Mouse (Mus musculus): Measurements from ENCODE around the gene Bdh2. TPM values are rescaled to one million over a fixed set of nuclear protein-coding genes. Genes with fewer than 3 reads are reported as not detected.

Bdh2 gene
- polyA plus RNA-seq, 1 experiment from 2014 or later = 10.3 TPM

GRCm38 (mm10) chr3:135304566-135304965, 23.5 kb downstream of the Bdh2 start:
- H3K4me3 ChIP-seq = no peak overlapping the region
- H3K27me3 ChIP-seq (replicated peaks; ENCODE audit: low read depth, poor library complexity, severe bottlenecking) = peaks cover 20% of the 10 kb centered on the region
- DNase-seq (ENCODE audit: low spot score) = no peak
- peaks cover 35% of the 10 kb centered on the region for H3K4me1 ChIP-seq
- no peaks in the 10 kb centered on the region for H3K36me3 ChIP-seq (replicated peaks)
- H3K9me3 ChIP-seq = no peaks in the 10 kb centered on the region
- WGBS = 17% methylated on average over 9 of the region's 9 CpGs
- H3K27ac ChIP-seq (replicated peaks) = no peak overlapping the region

GRCm38 (mm10) chr3:135307411-135308259, 26.6 kb downstream of the Bdh2 start, which contains the start of gene Slc9b2:
Gene Slc9b2, plus strand, starts transcription at chr3:135307700.
- no peaks in the 10 kb centered on the region for H3K36me3 ChIP-seq (replicated peaks)
- H3K27me3 ChIP-seq (replicated peaks; ENCODE audit: low read depth, poor library complexity, severe bottlenecking) = peaks cover 20% of the 10 kb centered on the region
- H3K27ac ChIP-seq (replicated peaks) = peak within 1 kb of the TSS; percentile 19
- DNase-seq (ENCODE audit: low spot score) = peak; percentile 74
- WGBS = 9% methylated on average over 28 of the region's 28 CpGs
- H3K4me1 ChIP-seq = peaks cover 35% of the 10 kb centered on the region
- H3K4me3 ChIP-seq = peak within 1 kb of the TSS; percentile 53
- no peaks in the 10 kb centered on the region for H3K9me3 ChIP-seq

- Histone ChIP-seq H3K36me3 (replicated peaks) (no peaks in the 10 kb centered on the region), H3K27me3 (replicated peaks; ENCODE audit: low read depth, poor library complexity, severe bottlenecking) (0 out of 2 replicates have a peak, but pooled peaks cover 5% of the 10 kb centered on the region), H3K4me3 (no peak overlapping the region), H3K4me1 (peaks cover 12% of the 10 kb centered on the region), H3K9me3 (no peaks in the 10 kb centered on the region), H3K27ac (replicated peaks) (no peak overlapping the region)
- no peak for DNase-seq (ENCODE audit: low spot score)
- 20% methylated on average over 2 of the region's 2 CpGs for WGBS
Observed at GRCm38 (mm10) chr3:135312916-135313491, 32.0 kb downstream of the Bdh2 start.

- peak; percentile 19 for DNase-seq (ENCODE audit: low spot score)
- WGBS = 80% methylated on average over 2 of the region's 2 CpGs
Observed at GRCm38 (mm10) chr3:135313727-135314126, 32.7 kb downstream of the Bdh2 start.

GRCm38 (mm10) chr3:135314811-135315210, 33.8 kb downstream of the Bdh2 start:
- Histone ChIP-seq H3K27ac (replicated peaks) (no peak overlapping the region), H3K27me3 (replicated peaks; ENCODE audit: low read depth, poor library complexity, severe bottlenecking) (no peaks in the 10 kb centered on the region), H3K36me3 (replicated peaks) (no peaks in the 10 kb centered on the region), H3K9me3 (no peaks in the 10 kb centered on the region), H3K4me3 (no peak overlapping the region), H3K4me1 (peaks cover 10% of the 10 kb centered on the region)
- WGBS = 56% methylated on average over 2 of the region's 2 CpGs
- peak; percentile 37 for DNase-seq (ENCODE audit: low spot score)

More at GRCm38 (mm10) chr3:135313727-135314126, 32.7 kb downstream of the Bdh2 start:
- Histone ChIP-seq H3K27ac (replicated peaks) (no peak overlapping the region), H3K36me3 (replicated peaks) (no peaks in the 10 kb centered on the region), H3K4me1 (peaks cover 10% of the 10 kb centered on the region), H3K9me3 (no peaks in the 10 kb centered on the region), H3K4me3 (no peak overlapping the region), H3K27me3 (replicated peaks; ENCODE audit: low read depth, poor library complexity, severe bottlenecking) (no peaks in the 10 kb centered on the region)

- H3K9me3 ChIP-seq = no peaks in the 10 kb centered on the region
- H3K4me1 ChIP-seq = peaks cover 10% of the 10 kb centered on the region
- 90% methylated on average over 9 of the region's 9 CpGs for WGBS
- no peak overlapping the region for H3K4me3 ChIP-seq
- H3K27me3 ChIP-seq (replicated peaks; ENCODE audit: low read depth, poor library complexity, severe bottlenecking) = no peaks in the 10 kb centered on the region
- no peaks in the 10 kb centered on the region for H3K36me3 ChIP-seq (replicated peaks)
- H3K27ac ChIP-seq (replicated peaks) = no peak overlapping the region
- no peak for DNase-seq (ENCODE audit: low spot score)
Observed at GRCm38 (mm10) chr3:135315720-135316425, 34.9 kb downstream of the Bdh2 start.

- 90% methylated on average over 11 of the region's 11 CpGs for WGBS
- no peak for DNase-seq (ENCODE audit: low spot score)
- H3K4me3 ChIP-seq = no peak overlapping the region
- peaks cover 6% of the 10 kb centered on the region for H3K4me1 ChIP-seq
- H3K27me3 ChIP-seq (replicated peaks; ENCODE audit: low read depth, poor library complexity, severe bottlenecking) = no peaks in the 10 kb centered on the region
- H3K36me3 ChIP-seq (replicated peaks) = no peaks in the 10 kb centered on the region
- no peak overlapping the region for H3K27ac ChIP-seq (replicated peaks)
- H3K9me3 ChIP-seq = no peaks in the 10 kb centered on the region
Observed at GRCm38 (mm10) chr3:135318331-135318730, 37.3 kb downstream of the Bdh2 start.

- H3K4me1 ChIP-seq = 0 out of 2 replicates have a peak, but pooled peaks cover 3% of the 10 kb centered on the region
- no peak overlapping the region for H3K27ac ChIP-seq (replicated peaks)
- no peaks in the 10 kb centered on the region for H3K27me3 ChIP-seq (replicated peaks; ENCODE audit: low read depth, poor library complexity, severe bottlenecking)
- WGBS = 67% methylated on average over 6 of the region's 6 CpGs
- no peak for DNase-seq (ENCODE audit: low spot score)
- H3K9me3 ChIP-seq = no peaks in the 10 kb centered on the region
- no peak overlapping the region for H3K4me3 ChIP-seq
- H3K36me3 ChIP-seq (replicated peaks) = no peaks in the 10 kb centered on the region
Observed at GRCm38 (mm10) chr3:135324354-135324753, 43.3 kb downstream of the Bdh2 start.

GRCm38 (mm10) chr3:135327176-135327575, 46.2 kb downstream of the Bdh2 start:
- 75% methylated on average over 6 of the region's 6 CpGs for WGBS
- DNase-seq (ENCODE audit: low spot score) = no peak
- no peaks in the 10 kb centered on the region for H3K36me3 ChIP-seq (replicated peaks)
- no peak overlapping the region for H3K4me3 ChIP-seq
- H3K27ac ChIP-seq (replicated peaks) = no peak overlapping the region
- H3K9me3 ChIP-seq = no peaks in the 10 kb centered on the region
- H3K27me3 ChIP-seq (replicated peaks; ENCODE audit: low read depth, poor library complexity, severe bottlenecking) = no peaks in the 10 kb centered on the region
- 0 out of 2 replicates have a peak, but pooled peaks cover 3% of the 10 kb centered on the region for H3K4me1 ChIP-seq

- no peaks in the 10 kb centered on the region for H3K9me3 ChIP-seq
- no peaks in the 10 kb centered on the region for H3K27me3 ChIP-seq (replicated peaks; ENCODE audit: low read depth, poor library complexity, severe bottlenecking)
- no peak overlapping the region for H3K4me3 ChIP-seq
- WGBS = 59% methylated on average over 2 of the region's 2 CpGs
- H3K27ac ChIP-seq (replicated peaks) = no peak overlapping the region
- H3K36me3 ChIP-seq (replicated peaks) = no peaks in the 10 kb centered on the region
- 0 out of 2 replicates have a peak, but pooled peaks cover 3% of the 10 kb centered on the region for H3K4me1 ChIP-seq
- DNase-seq (ENCODE audit: low spot score) = no peak
Observed at GRCm38 (mm10) chr3:135327601-135328000, 46.6 kb downstream of the Bdh2 start.

GRCm38 (mm10) chr3:135328560-135328959, 47.5 kb downstream of the Bdh2 start:
- Histone ChIP-seq H3K4me1 (0 out of 2 replicates have a peak, but pooled peaks cover 3% of the 10 kb centered on the region), H3K36me3 (replicated peaks) (no peaks in the 10 kb centered on the region), H3K4me3 (no peak overlapping the region), H3K27me3 (replicated peaks; ENCODE audit: low read depth, poor library complexity, severe bottlenecking) (no peaks in the 10 kb centered on the region), H3K27ac (replicated peaks) (no peak overlapping the region), H3K9me3 (no peaks in the 10 kb centered on the region)
- DNase-seq (ENCODE audit: low spot score) = peak; percentile 61
- 32% methylated on average over 3 of the region's 3 CpGs for WGBS

GRCm38 (mm10) chr3:135332691-135333090, 51.7 kb downstream of the Bdh2 start:
- 0 out of 2 replicates have a peak, but pooled peaks cover 3% of the 10 kb centered on the region for H3K4me1 ChIP-seq
- DNase-seq (ENCODE audit: low spot score) = no peak
- no peaks in the 10 kb centered on the region for H3K36me3 ChIP-seq (replicated peaks)
- no peak overlapping the region for H3K4me3 ChIP-seq
- H3K9me3 ChIP-seq = no peaks in the 10 kb centered on the region
- no peaks in the 10 kb centered on the region for H3K27me3 ChIP-seq (replicated peaks; ENCODE audit: low read depth, poor library complexity, severe bottlenecking)
- H3K27ac ChIP-seq (replicated peaks) = no peak overlapping the region
